Mouse (Mus musculus) heart, embryonic 15.5 days (tissue): ENCODE data around the gene Sox18. TPM values are rescaled to one million over a fixed set of nuclear protein-coding genes. Genes with fewer than 3 reads are reported as not detected.

Experiments used
- ATAC-seq: fragments of 200-750 bp; cut with Nextera tagmentation; replicated peaks from 2 replicates; pipeline ENCODE4 v1.8.0; 2017; ENCODE audit warnings: low read depth, moderate TSS enrichment; ENCODE audit not compliant: insufficient number of reproducible peaks, insufficient read depth, low FRiP score
- H3K27ac ChIP-seq: fragments of 300-500 bp; sonication (generic); 2 replicates; pipeline ENCODE4 v1.5.1; 2015; ENCODE audit warnings: mild to moderate bottlenecking, inconsistent platforms
- H3K27me3 ChIP-seq: fragments of 300-500 bp; sonication (generic); 2 replicates; pipeline ENCODE4 v1.6.1; 2015; ENCODE audit warnings: inconsistent platforms
- H3K36me3 ChIP-seq: fragments of 300-500 bp; sonication (generic); 2 replicates; pipeline ENCODE4 v1.6.1; 2015; ENCODE audit warnings: mild to moderate bottlenecking, inconsistent platforms
- H3K4me1 ChIP-seq: fragments of 300-500 bp; sonication (generic); replicated peaks from 2 replicates; pipeline ENCODE4 v1.6.1; 2015; ENCODE audit warnings: inconsistent platforms
- H3K4me2 ChIP-seq: fragments of 300-500 bp; sonication (generic); 2 replicates; pipeline ENCODE4 v1.6.1; 2015; ENCODE audit warnings: inconsistent platforms, mild to moderate bottlenecking, moderate library complexity
- H3K4me3 ChIP-seq: fragments of 300-500 bp; sonication (generic); 2 replicates; pipeline ENCODE4 v1.5.1; 2015; ENCODE audit warnings: mild to moderate bottlenecking, inconsistent platforms
- H3K9ac ChIP-seq: fragments of 300-500 bp; sonication (generic); 2 replicates; pipeline ENCODE4 v1.6.1; 2015; ENCODE audit warnings: mild to moderate bottlenecking, inconsistent platforms
- H3K9me3 ChIP-seq: fragments of 300-500 bp; sonication (generic); replicated peaks from 2 replicates; pipeline ENCODE4 v1.6.1; 2016; ENCODE audit warnings: inconsistent platforms
- WGBS: fragments of 180-500 bp; shearing (Covaris S2); methylation state at CpG from one replicate; pipeline ENCODE4 v1.1.7; 2015; ENCODE audit warnings: mixed read lengths; 5-methylcytosine and 5-hydroxymethylcytosine counted together
- polyA plus RNA-seq: library from polyadenylated mRNA; unstranded; fragments of >200 nt; fragmentation: Nextera tagmentation; extraction: Ambion mirVana; gene quantifications from 2 replicates; pipeline ENCODE4 v1.2.1, GENCODE M21; 2015

Sox18 gene
- polyA plus RNA-seq, 1 experiment from 2014 or later, result 41.9 TPM

GRCm38 (mm10) chr2:181694581-181694980 is 23.1 kb upstream of the Sox18 start:
- no peak for ATAC-seq
- peak overlapping the region; percentile 93; the same call in 1 of the 2 replicates for H3K4me2 ChIP-seq
- H3K27ac ChIP-seq, result no peak overlapping the region
- 0 out of 2 replicates have a peak, but pooled peaks cover 4% of the 10 kb centered on the region for H3K27me3 ChIP-seq
- H3K4me1 ChIP-seq, result peaks cover 15% of the 10 kb centered on the region
- no peaks in the 10 kb centered on the region for H3K9me3 ChIP-seq
- H3K4me3 ChIP-seq, result no peak overlapping the region
- peaks cover under 1% of the 10 kb centered on the region; the same call in 1 of the 2 replicates for H3K36me3 ChIP-seq
- no peak overlapping the region for H3K9ac ChIP-seq
- 84% methylated on average over 3 of the region's 3 CpGs for WGBS

- peak within 1 kb of the TSS; percentile 66 for H3K4me3 ChIP-seq
- ATAC-seq, result peak; percentile 85
- H3K9ac ChIP-seq, result peak within 1 kb of the TSS; percentile 75
- peaks cover 15% of the 10 kb centered on the region for H3K4me1 ChIP-seq
- 0 out of 2 replicates have a peak, but pooled peaks cover 4% of the 10 kb centered on the region for H3K27me3 ChIP-seq
- under 1% methylated on average over 75 of the region's 75 CpGs for WGBS
- peak within 1 kb of the TSS; percentile 33 for H3K27ac ChIP-seq
- H3K36me3 ChIP-seq, result peaks cover 10% of the 10 kb centered on the region
- no peaks in the 10 kb centered on the region for H3K9me3 ChIP-seq
- H3K4me2 ChIP-seq, result peak within 1 kb of the TSS; percentile 93
Measured at GRCm38 (mm10) chr2:181693339-181694280, 22.2 kb upstream of the Sox18 start, which contains the start of gene Rgs19. Rgs19 (minus strand) TSS chr2:181693977.

GRCm38 (mm10) chr2:181692304-181692703 is 20.9 kb upstream of the Sox18 start:
- H3K4me2 ChIP-seq, result peak overlapping the region; percentile 93
- H3K36me3 ChIP-seq, result peaks cover 18% of the 10 kb centered on the region
- 0 out of 2 replicates have a peak, but pooled peaks cover 3% of the 10 kb centered on the region for H3K27me3 ChIP-seq
- H3K27ac ChIP-seq, result no peak overlapping the region
- 90% methylated on average over 3 of the region's 3 CpGs for WGBS
- H3K9me3 ChIP-seq, result no peaks in the 10 kb centered on the region
- no peak for ATAC-seq
- peak overlapping the region; percentile 66; the same call in 1 of the 2 replicates for H3K4me3 ChIP-seq
- H3K4me1 ChIP-seq, result peaks cover 15% of the 10 kb centered on the region
- H3K9ac ChIP-seq, result no peak overlapping the region

DNA sequence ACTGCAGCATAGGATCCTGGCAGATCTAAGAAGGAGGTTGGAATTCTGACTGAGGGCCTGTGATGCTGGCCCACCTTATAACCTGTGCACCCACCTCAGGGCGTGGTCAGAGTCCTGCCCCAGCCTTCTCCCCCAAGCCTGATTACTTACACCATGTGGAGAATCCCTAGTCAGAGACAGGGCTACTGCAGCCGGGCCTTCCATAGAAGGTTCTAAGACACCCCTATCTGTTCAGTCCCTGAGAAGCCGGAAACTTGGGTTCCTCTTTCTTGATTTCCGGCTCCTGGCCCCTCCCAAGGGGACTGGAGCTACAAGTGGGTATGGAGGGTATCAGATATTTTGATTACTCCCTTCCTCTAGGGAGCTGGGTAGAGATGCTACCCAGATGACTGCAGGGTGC is 20.1 kb upstream of the Sox18 start:
- peak overlapping the region; percentile 28; the same call in 1 of the 2 replicates for H3K4me2 ChIP-seq
- peaks cover 18% of the 10 kb centered on the region for H3K36me3 ChIP-seq
- WGBS, result 81% methylated on average over 4 of the region's 4 CpGs
- ATAC-seq, result no peak
- no peaks in the 10 kb centered on the region for H3K27me3 ChIP-seq
- H3K27ac ChIP-seq, result no peak overlapping the region
- H3K9ac ChIP-seq, result no peak overlapping the region
- H3K9me3 ChIP-seq, result no peaks in the 10 kb centered on the region
- H3K4me1 ChIP-seq, result peaks cover 15% of the 10 kb centered on the region
- no peak overlapping the region for H3K4me3 ChIP-seq

DNA sequence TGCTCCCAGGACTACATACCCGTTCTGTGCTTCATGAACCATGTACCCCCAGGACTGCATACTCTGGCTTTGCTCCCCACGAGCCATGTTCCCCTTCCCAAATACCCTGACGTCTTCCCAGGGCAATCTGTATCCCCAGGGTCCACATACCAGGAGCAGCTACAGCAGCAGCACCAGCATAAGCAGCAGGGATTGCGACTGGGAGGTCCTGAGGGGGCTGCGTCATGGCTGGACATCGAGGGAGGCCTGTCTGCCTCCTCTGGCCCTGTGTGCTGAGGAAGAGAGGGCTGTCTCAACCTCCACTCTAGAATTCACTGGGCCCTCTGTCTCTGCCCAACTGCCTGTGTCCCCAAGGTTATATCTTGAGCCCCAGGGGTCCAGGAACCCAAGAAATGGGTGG is 19.6 kb upstream of the Sox18 start:
- Histone ChIP-seq H3K9me3 (no peaks in the 10 kb centered on the region), H3K4me3 (no peak overlapping the region), H3K4me2 (peak overlapping the region; percentile 28; the same call in 1 of the 2 replicates), H3K27me3 (no peaks in the 10 kb centered on the region), H3K4me1 (peaks cover 15% of the 10 kb centered on the region), H3K36me3 (peaks cover 18% of the 10 kb centered on the region), H3K27ac (no peak overlapping the region), H3K9ac (no peak overlapping the region)
- 81% methylated on average over 6 of the region's 6 CpGs for WGBS
- ATAC-seq, result no peak

GRCm38 (mm10) chr2:181689466-181690160 is 18.2 kb upstream of the Sox18 start:
- H3K27ac ChIP-seq, result no peak overlapping the region
- no peak overlapping the region for H3K9ac ChIP-seq
- no peak overlapping the region for H3K4me3 ChIP-seq
- peaks cover 18% of the 10 kb centered on the region for H3K36me3 ChIP-seq
- no peaks in the 10 kb centered on the region for H3K9me3 ChIP-seq
- H3K4me2 ChIP-seq, result no peak overlapping the region
- H3K4me1 ChIP-seq, result peaks cover 15% of the 10 kb centered on the region
- ATAC-seq, result no peak
- no peaks in the 10 kb centered on the region for H3K27me3 ChIP-seq
- whole genome bisulfite sequencing, result 86% methylated on average over 10 of the region's 10 CpGs

- Histone ChIP-seq H3K27me3 (no peaks in the 10 kb centered on the region), H3K4me3 (no peak overlapping the region), H3K4me1 (peaks cover 5% of the 10 kb centered on the region; the same call in 1 of the 2 replicates), H3K9me3 (no peaks in the 10 kb centered on the region), H3K36me3 (peaks cover 18% of the 10 kb centered on the region), H3K27ac (no peak overlapping the region), H3K4me2 (no peak overlapping the region), H3K9ac (no peak overlapping the region)
- WGBS, result 87% methylated on average over 8 of the region's 8 CpGs
- ATAC-seq, result no peak
Measured at GRCm38 (mm10) chr2:181687586-181687985, 16.1 kb upstream of the Sox18 start.

DNA sequence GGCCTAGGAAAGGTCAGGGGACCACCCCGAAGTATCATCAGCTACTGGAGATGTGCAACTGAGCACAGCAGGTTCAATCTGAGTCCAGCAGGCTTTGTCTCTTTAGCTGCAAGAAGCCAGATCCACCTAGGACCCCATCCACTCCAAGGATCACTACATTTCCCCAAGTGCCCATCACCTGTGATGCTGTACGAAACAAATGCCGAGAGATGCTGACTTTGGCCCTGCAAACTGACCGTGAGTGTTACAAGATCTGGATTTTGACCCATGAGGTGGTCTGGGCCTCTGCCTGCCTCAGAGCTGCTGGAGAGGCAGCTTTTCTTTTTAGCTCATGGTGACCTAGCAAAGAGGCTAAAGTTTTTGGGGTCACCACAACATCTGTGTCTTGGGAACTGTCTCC is 14.2 kb upstream of the Sox18 start:
- WGBS, result 87% methylated on average over 4 of the region's 4 CpGs

GRCm38 (mm10) chr2:181684713-181685112 is 13.3 kb upstream of the Sox18 start:
- Histone ChIP-seq H3K36me3 (peaks cover 18% of the 10 kb centered on the region), H3K27me3 (no peaks in the 10 kb centered on the region), H3K9me3 (no peaks in the 10 kb centered on the region), H3K27ac (no peak overlapping the region), H3K9ac (no peak overlapping the region), H3K4me2 (no peak overlapping the region), H3K4me1 (peaks cover 11% of the 10 kb centered on the region), H3K4me3 (no peak overlapping the region)
- WGBS, result 57% methylated on average over 1 of the region's 1 CpGs
- no peak for ATAC-seq

More for the DNA sequence above, 14.2 kb upstream of the Sox18 start:
- Histone ChIP-seq H3K36me3 (peaks cover 18% of the 10 kb centered on the region), H3K9ac (no peak overlapping the region), H3K4me2 (no peak overlapping the region), H3K9me3 (no peaks in the 10 kb centered on the region), H3K4me1 (peaks cover 10% of the 10 kb centered on the region), H3K4me3 (no peak overlapping the region), H3K27me3 (no peaks in the 10 kb centered on the region), H3K27ac (no peak overlapping the region)
- no peak for ATAC-seq

GRCm38 (mm10) chr2:181683381-181683780 is 11.9 kb upstream of the Sox18 start:
- Histone ChIP-seq H3K27ac (no peak overlapping the region), H3K27me3 (no peaks in the 10 kb centered on the region), H3K9ac (no peak overlapping the region), H3K4me1 (peaks cover 16% of the 10 kb centered on the region), H3K4me3 (no peak overlapping the region), H3K4me2 (no peak overlapping the region), H3K36me3 (peaks cover 6% of the 10 kb centered on the region; the same call in 1 of the 2 replicates), H3K9me3 (no peaks in the 10 kb centered on the region)
- 62% methylated on average over 4 of the region's 4 CpGs for WGBS
- no peak for ATAC-seq

DNA sequence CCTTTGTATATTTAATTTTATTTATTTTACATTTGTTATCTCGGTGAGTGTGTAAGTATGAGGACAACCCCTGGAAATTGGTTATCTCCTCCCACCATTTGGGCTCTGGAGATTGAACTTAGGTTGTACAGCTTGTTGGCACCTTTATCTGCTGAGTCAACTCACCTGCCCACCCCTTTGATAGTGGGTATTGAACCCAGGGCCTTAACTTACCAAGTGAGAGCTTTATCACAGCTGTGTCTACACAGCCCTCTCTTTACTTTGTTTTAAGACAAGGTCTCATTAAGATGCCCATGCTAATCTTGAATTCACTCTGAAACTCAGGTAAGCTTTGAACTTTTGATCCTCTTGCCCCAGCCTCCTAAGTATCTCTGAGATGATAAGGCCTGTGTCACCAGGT is 10.5 kb upstream of the Sox18 start:
- Histone ChIP-seq H3K27me3 (no peaks in the 10 kb centered on the region), H3K27ac (no peak overlapping the region), H3K4me2 (no peak overlapping the region), H3K9me3 (no peaks in the 10 kb centered on the region), H3K4me3 (no peak overlapping the region), H3K4me1 (peaks cover 16% of the 10 kb centered on the region), H3K9ac (no peak overlapping the region), H3K36me3 (no peaks in the 10 kb centered on the region)
- 91% methylated on average over 1 of the region's 1 CpGs for WGBS
- ATAC-seq, result no peak
